Mouse (Mus musculus): ENCODE measurements around the gene Psmb8.

DNA sequence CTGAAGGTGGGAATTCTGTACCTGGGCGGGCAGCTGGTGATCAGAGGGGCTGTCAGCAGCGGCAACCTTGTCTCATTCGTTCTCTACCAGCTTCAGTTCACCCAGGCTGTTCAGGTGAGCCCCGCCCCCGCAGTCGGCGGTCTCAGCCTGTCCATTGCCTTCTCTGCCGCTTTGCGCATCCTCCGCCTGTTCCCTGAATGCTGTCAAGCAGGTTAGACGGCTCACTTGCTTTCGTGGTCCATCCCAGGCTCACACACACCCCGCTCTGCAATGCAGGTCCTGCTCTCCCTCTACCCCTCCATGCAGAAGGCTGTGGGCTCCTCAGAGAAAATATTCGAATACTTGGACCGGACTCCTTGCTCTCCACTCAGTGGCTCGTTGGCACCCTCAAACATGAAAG is 4.7 kb upstream of the Psmb8 start:
- TF ChIP-seq POLR2A (IDR thresholded peaks at IDR 0.05; ENCODE audit: extremely low read depth, insufficient read depth, low read length) (no peak), CTCF (IDR thresholded peaks at IDR 0.05; ENCODE audit: extremely low read depth, insufficient read depth, low read length) (no peak)
